Mouse (Mus musculus) C2C12 (cell line): ENCODE measurements around the gene Acad10.

Source experiments
- CEBPB ChIP-seq: IDR thresholded peaks from one replicate; pipeline ENCODE4 v1.6.1; 2011; ENCODE audit warnings: low read depth, mild to moderate bottlenecking, control low read depth, moderate library complexity
- CTCF ChIP-seq: IDR thresholded peaks from one replicate; pipeline ENCODE4 v1.5.1; 2011; ENCODE audit not compliant: control insufficient read depth, insufficient read depth, insufficient read length
- MAX ChIP-seq: IDR thresholded peaks from one replicate; pipeline ENCODE4 v1.6.1; 2011; ENCODE audit warnings: mild to moderate bottlenecking, control low read depth
- MYOD1 ChIP-seq: IDR thresholded peaks from one replicate; pipeline ENCODE4 v1.6.1; 2011; ENCODE audit warnings: low read depth; ENCODE audit not compliant: control insufficient read depth, insufficient read length
- MYOG ChIP-seq: IDR thresholded peaks from one replicate; pipeline ENCODE4 v1.6.1; 2011; ENCODE audit not compliant: control insufficient read depth, insufficient read length; ENCODE audit errors: extremely low read depth
- USF1 ChIP-seq: IDR thresholded peaks from one replicate; pipeline ENCODE4 v1.6.1; 2011; ENCODE audit warnings: low read depth, mild to moderate bottlenecking, control low read depth, moderate library complexity

DNA sequence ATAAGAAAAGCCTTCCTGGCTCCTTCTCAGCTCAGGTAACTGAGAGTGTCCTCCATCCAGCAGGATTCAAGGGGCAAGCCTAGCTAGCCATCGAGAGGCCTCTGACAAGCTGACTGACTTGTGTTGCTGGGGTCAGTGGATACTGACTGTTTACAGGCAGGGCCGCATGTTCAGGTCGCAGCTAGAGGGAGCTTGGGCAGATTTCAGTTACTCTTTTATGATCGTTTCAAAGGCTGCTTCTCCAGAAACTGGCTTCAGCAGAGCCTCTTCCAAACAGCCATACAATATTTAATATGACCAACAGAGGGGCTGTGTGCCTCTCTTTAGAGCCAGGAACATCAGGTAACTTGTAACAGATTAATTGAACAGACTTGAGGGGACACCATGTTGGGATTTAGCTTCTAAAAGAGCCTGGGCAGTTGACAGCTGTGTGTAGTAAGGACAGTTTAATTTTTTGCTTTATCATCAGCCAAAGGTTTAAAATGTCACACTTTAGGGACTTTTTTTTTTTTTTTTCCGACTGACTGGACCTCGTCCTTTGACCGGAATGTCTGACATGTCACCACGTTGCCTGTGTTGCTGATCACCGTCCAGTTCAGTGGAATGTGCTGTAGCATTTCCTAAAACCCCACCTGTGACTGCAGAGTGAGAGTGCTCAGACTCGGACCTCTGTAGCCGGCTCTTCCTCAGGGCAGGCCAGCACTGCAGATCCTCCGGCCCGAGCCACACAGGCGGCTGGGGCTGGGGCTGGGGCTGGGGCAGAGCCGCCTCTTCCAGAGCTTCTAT is 26.0 kb upstream of the Acad10 start:
- TF ChIP-seq USF1 (no peak), CTCF (peak; percentile 14), MYOG (no peak), MAX (no peak), CEBPB (no peak), MYOD1 (no peak)
